Mouse (Mus musculus) hindbrain, embryonic 11.5 days (tissue): ENCODE measurements at regions not wholly inside any gene's neighbourhood (a gene's known extent, or its start where the extent isn't known, plus 50 kb on each side); places are given as distances from the start of the nearest gene placed in this dataset.
"Not testable (repeated sequence)": the region's sequence is repeated elsewhere in the genome, so short reads cannot be mapped to it uniquely, and the experiment has no call there.

Experiments
- ATAC-seq: fragments of 200-750 bp; cut with Nextera tagmentation; 2 replicates; pipeline ENCODE4 v1.8.0; 2017; ENCODE audit warnings: mild to moderate bottlenecking, moderate TSS enrichment, moderate library complexity; ENCODE audit not compliant: low FRiP score
- DNase-seq: peaks from one replicate; pipeline ENCODE4 v3.0.0-alpha.2; 2015; ENCODE audit warnings: low spot score
- H3K27ac ChIP-seq: fragments of 300-500 bp; sonication (generic); 2 replicates; pipeline ENCODE4 v1.5.1; 2014; ENCODE audit warnings: mild to moderate bottlenecking, low read depth, low read length
- H3K27me3 ChIP-seq: fragments of 300-500 bp; sonication (generic); 2 replicates; pipeline ENCODE4 v1.6.1; 2014; ENCODE audit warnings: mild to moderate bottlenecking, low read length, moderate library complexity, mixed read lengths; ENCODE audit not compliant: control insufficient read depth, insufficient read depth
- H3K36me3 ChIP-seq: fragments of 300-500 bp; sonication (generic); 2 replicates; pipeline ENCODE4 v1.6.1; 2014; ENCODE audit warnings: mild to moderate bottlenecking, low read length, moderate library complexity, mixed read lengths; ENCODE audit not compliant: control insufficient read depth, insufficient read depth
- H3K4me1 ChIP-seq: fragments of 300-500 bp; sonication (generic); replicated peaks from 2 replicates; pipeline ENCODE4 v1.6.1; 2014; ENCODE audit warnings: low read length, mixed read lengths; ENCODE audit not compliant: control insufficient read depth, insufficient read depth
- H3K4me2 ChIP-seq: fragments of 300-500 bp; sonication (generic); replicated peaks from 2 replicates; pipeline ENCODE4 v1.6.1; 2014; ENCODE audit warnings: mild to moderate bottlenecking, low read depth, low read length
- H3K4me3 ChIP-seq: fragments of 300-500 bp; sonication (generic); 2 replicates; pipeline ENCODE4 v1.5.1; 2014; ENCODE audit warnings: low read depth, low read length
- H3K9ac ChIP-seq: fragments of 300-500 bp; sonication (generic); 2 replicates; pipeline ENCODE4 v1.6.1; 2014; ENCODE audit warnings: low read depth, low read length
- H3K9me3 ChIP-seq: fragments of 300-500 bp; sonication (generic); 2 replicates; pipeline ENCODE4 v1.6.1; 2016; ENCODE audit warnings: low read length; ENCODE audit not compliant: control insufficient read depth
- WGBS: fragments of 180-500 bp; shearing (Covaris S2); extraction: QIAGEN DNeasy Blood & Tissue Kit; methylation state at CpG from one replicate; pipeline ENCODE4 v1.1.7; 2014; 5-methylcytosine and 5-hydroxymethylcytosine counted together

GRCm38 (mm10) chr10:22592752-22593151, 52.1 kb upstream of the Slc2a12 start:
- DNase-seq, H3K9me3 ChIP-seq, H3K27me3 ChIP-seq, H3K4me1 ChIP-seq, H3K4me3 ChIP-seq, H3K9ac ChIP-seq, H3K27ac ChIP-seq, H3K4me2 ChIP-seq, H3K36me3 ChIP-seq: not testable (repeated sequence)
- 58% methylated on average over 6 of the region's 6 CpGs for whole genome bisulfite sequencing
- ATAC-seq = peak; percentile 50
